Mouse (Mus musculus): ENCODE results near the gene Zscan22. TPM values are rescaled to one million over a fixed set of nuclear protein-coding genes. Genes with fewer than 3 reads are reported as not detected.
A peak's percentile ranks its signal among the peaks of the same experiment; 100 is the strongest.
"Not testable (repeated sequence)": the region's sequence is repeated elsewhere in the genome, so short reads cannot be mapped to it uniquely, and the experiment has no call there.

Gene Zscan22
- polyA plus RNA-seq, 1 experiment from 2014 or later: 14.1 TPM

- Histone ChIP-seq H3K36me3 (ENCODE audit: control insufficient read depth, insufficient read depth, low read length) (peaks cover 38% of the 10 kb centered on the region), H3K9ac (ENCODE audit: low read length) (peak within 1 kb of the TSS; percentile 93), H3K4me2 (ENCODE audit: low read depth, low read length) (peak within 1 kb of the TSS; percentile 98), H3K27ac (ENCODE audit: low read length) (peak within 1 kb of the TSS; percentile 97), H3K9me3 (replicated peaks; ENCODE audit: control insufficient read depth, low read length) (no peaks in the 10 kb centered on the region), H3K4me1 (ENCODE audit: control insufficient read depth, insufficient read depth, low read length) (peaks cover 16% of the 10 kb centered on the region), H3K27me3 (ENCODE audit: control insufficient read depth, insufficient read depth, low read length) (no peaks in the 10 kb centered on the region), H3K4me3 (replicated peaks; ENCODE audit: low read length) (peak within 1 kb of the TSS; percentile 89)
- WGBS: under 1% methylated on average over 55 of the region's 55 CpGs
- peak; percentile 98 for ATAC-seq (ENCODE audit: insufficient read depth, low FRiP score)
These were observed 24.3 kb downstream of the Zscan22 start, which contains the start of gene Rps5 for GRCm38 (mm10) chr7:12921705-12922465. Rps5 (plus strand) TSS chr7:12922290.

GRCm38 (mm10) chr7:12922729-12923128, 25.1 kb downstream of the Zscan22 start:
- Histone ChIP-seq H3K27me3 (ENCODE audit: control insufficient read depth, insufficient read depth, low read length) (no peaks in the 10 kb centered on the region), H3K4me3 (replicated peaks; ENCODE audit: low read length) (peak overlapping the region; percentile 89), H3K9ac (ENCODE audit: low read length) (peak overlapping the region; percentile 92), H3K4me2 (ENCODE audit: low read depth, low read length) (peak overlapping the region; percentile 98), H3K36me3 (ENCODE audit: control insufficient read depth, insufficient read depth, low read length) (peaks cover 39% of the 10 kb centered on the region), H3K9me3 (replicated peaks; ENCODE audit: control insufficient read depth, low read length) (no peaks in the 10 kb centered on the region), H3K27ac (ENCODE audit: low read length) (peak overlapping the region; percentile 46), H3K4me1 (ENCODE audit: control insufficient read depth, insufficient read depth, low read length) (peaks cover 23% of the 10 kb centered on the region)
- 1% methylated on average over 8 of the region's 8 CpGs for WGBS
- ATAC-seq (ENCODE audit: insufficient read depth, low FRiP score): no peak

DNA sequence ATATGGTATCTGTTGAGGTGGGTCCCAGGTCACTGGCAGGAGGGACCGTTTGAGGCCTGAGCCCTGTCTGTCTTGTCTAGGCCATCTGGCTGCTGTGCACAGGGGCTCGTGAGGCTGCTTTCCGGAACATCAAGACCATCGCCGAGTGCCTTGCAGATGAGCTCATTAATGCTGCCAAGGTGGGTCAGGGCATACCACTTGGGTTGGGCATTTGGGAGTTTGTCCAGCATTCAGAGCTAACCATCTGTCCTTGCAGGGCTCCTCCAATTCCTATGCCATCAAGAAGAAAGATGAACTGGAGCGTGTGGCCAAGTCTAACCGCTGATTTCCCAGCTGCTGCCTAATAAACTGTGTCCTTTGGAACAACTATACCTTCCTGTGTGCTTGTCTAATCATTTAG, 28.7 kb downstream of the Zscan22 start:
- no peak for ATAC-seq (ENCODE audit: insufficient read depth, low FRiP score)
- Histone ChIP-seq H3K4me1 (ENCODE audit: control insufficient read depth, insufficient read depth, low read length) (peaks cover 26% of the 10 kb centered on the region), H3K4me2 (ENCODE audit: low read depth, low read length) (no peak overlapping the region), H3K27ac (ENCODE audit: low read length) (no peak overlapping the region; the same call in 1 of the 2 replicates), H3K9ac (ENCODE audit: low read length) (no peak overlapping the region), H3K4me3 (replicated peaks; ENCODE audit: low read length) (no peak overlapping the region), H3K27me3 (ENCODE audit: control insufficient read depth, insufficient read depth, low read length) (no peaks in the 10 kb centered on the region), H3K9me3 (replicated peaks; ENCODE audit: control insufficient read depth, low read length) (no peaks in the 10 kb centered on the region), H3K36me3 (ENCODE audit: control insufficient read depth, insufficient read depth, low read length) (peaks cover 39% of the 10 kb centered on the region)
- 80% methylated on average over 7 of the region's 7 CpGs for WGBS

DNA sequence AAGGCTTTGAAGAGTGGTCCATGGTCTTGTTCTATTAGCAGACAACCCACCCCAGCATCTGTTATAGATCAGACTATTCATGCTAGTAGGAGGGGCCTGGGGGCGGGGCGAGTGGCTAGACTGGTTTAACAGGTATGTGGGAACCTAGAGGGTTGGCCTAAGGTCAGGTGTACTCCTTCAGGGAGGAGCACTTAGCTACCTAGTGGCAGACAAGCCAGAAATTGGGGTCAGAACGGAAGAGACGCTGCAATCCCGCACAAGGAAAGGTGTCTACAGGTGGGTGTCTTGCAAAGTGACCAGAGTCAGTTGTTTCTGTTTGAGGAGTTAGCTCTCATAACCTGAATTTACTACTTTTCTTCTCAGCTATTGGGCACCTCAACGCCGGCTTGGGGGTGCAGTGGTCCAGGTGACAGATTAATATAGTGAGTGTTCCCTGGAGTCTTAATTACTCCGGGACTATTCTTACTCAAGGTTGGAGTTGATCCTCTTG, 29.6 kb downstream of the Zscan22 start, which contains the start of gene Rnf225:
TSS of gene Rnf225 (plus strand) at position 226 of the 490 bp plus-strand sequence.
- Histone ChIP-seq H3K9ac (ENCODE audit: low read length) (peak within 1 kb of the TSS; percentile 70), H3K4me2 (ENCODE audit: low read depth, low read length) (peak within 1 kb of the TSS; percentile 72), H3K9me3 (replicated peaks; ENCODE audit: control insufficient read depth, low read length) (no peaks in the 10 kb centered on the region), H3K27ac (ENCODE audit: low read length) (peak within 1 kb of the TSS; percentile 63), H3K4me3 (replicated peaks; ENCODE audit: low read length) (peak within 1 kb of the TSS; percentile 45), H3K36me3 (ENCODE audit: control insufficient read depth, insufficient read depth, low read length) (peaks cover 39% of the 10 kb centered on the region), H3K4me1 (ENCODE audit: control insufficient read depth, insufficient read depth, low read length) (peaks cover 26% of the 10 kb centered on the region), H3K27me3 (ENCODE audit: control insufficient read depth, insufficient read depth, low read length) (no peaks in the 10 kb centered on the region)
- peak; percentile 83 for ATAC-seq (ENCODE audit: insufficient read depth, low FRiP score)
- 23% methylated on average over 8 of the region's 8 CpGs for WGBS

DNA sequence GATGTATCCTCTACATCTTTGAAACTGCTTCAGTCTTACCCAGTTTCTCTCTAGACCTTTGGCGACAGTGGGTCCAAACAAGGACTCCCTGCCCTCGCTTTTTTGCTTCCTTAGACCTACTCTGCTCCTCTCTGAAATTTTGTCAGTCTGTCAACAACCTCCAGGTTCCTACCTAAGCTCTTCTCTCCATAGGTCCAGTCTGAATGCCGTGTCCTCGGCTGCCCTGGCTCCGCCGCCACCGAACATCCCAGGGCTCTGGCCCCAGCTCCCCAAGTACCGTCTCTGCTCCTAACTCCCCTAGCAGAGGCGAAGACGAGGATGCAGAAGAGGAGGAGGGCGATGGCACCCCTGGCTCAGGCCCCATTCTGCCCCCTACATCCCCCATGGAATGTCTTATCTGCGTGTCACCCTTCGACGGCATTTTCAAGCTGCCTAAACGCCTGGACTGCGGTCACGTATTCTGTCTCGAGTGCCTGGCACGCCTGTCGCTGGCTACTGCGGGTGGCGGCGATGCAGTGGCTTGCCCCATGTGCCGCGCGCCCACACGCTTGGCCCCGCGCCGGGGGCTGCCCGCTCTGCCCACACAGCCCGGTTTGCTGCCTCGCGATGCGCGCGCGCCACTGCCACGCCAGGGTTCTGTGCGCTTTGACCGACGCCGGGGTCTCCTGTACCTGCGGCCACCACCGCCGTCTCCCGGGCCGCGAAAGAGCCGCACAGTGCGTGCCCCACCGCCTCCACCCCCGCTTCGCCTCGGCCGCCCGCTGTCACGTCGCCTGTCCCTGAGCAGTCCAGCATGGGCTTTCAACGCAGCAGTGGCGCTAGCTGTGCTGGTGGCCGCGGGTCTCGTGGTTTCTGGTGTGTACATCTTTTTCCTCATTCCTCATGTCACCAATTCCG, 30.3 kb downstream of the Zscan22 start:
- peak overlapping the region; percentile 70 for H3K9ac ChIP-seq (ENCODE audit: low read length)
- peak overlapping the region; percentile 72 for H3K4me2 ChIP-seq (ENCODE audit: low read depth, low read length)
- H3K27me3 ChIP-seq (ENCODE audit: control insufficient read depth, insufficient read depth, low read length): no peaks in the 10 kb centered on the region
- 6% methylated on average over 65 of the region's 65 CpGs for WGBS
- peak overlapping the region; percentile 44; the same call in 1 of the 2 replicates for H3K27ac ChIP-seq (ENCODE audit: low read length)
- H3K9me3 ChIP-seq (replicated peaks; ENCODE audit: control insufficient read depth, low read length): no peaks in the 10 kb centered on the region
- H3K4me3 ChIP-seq (replicated peaks; ENCODE audit: low read length): peak overlapping the region; percentile 45
- peaks cover 39% of the 10 kb centered on the region for H3K36me3 ChIP-seq (ENCODE audit: control insufficient read depth, insufficient read depth, low read length)
- peaks cover 24% of the 10 kb centered on the region for H3K4me1 ChIP-seq (ENCODE audit: control insufficient read depth, insufficient read depth, low read length)
- ATAC-seq (ENCODE audit: insufficient read depth, low FRiP score): peak; percentile 19; the same call in 1 of the 2 replicates

GRCm38 (mm10) chr7:12933615-12934140, 36.1 kb downstream of the Zscan22 start:
- Histone ChIP-seq H3K27ac (ENCODE audit: low read length) (no peak overlapping the region), H3K27me3 (ENCODE audit: control insufficient read depth, insufficient read depth, low read length) (no peaks in the 10 kb centered on the region), H3K4me3 (replicated peaks; ENCODE audit: low read length) (no peak overlapping the region), H3K9ac (ENCODE audit: low read length) (no peak overlapping the region), H3K4me1 (ENCODE audit: control insufficient read depth, insufficient read depth, low read length) (no peaks in the 10 kb centered on the region), H3K36me3 (ENCODE audit: control insufficient read depth, insufficient read depth, low read length) (no peaks in the 10 kb centered on the region), H3K9me3 (replicated peaks; ENCODE audit: control insufficient read depth, low read length) (no peaks in the 10 kb centered on the region), H3K4me2 (ENCODE audit: low read depth, low read length) (no peak overlapping the region)
- no peak for ATAC-seq (ENCODE audit: insufficient read depth, low FRiP score)
- 77% methylated on average over 4 of the region's 4 CpGs for WGBS

GRCm38 (mm10) chr7:12934808-12935207, 37.2 kb downstream of the Zscan22 start:
- no peaks in the 10 kb centered on the region for H3K9me3 ChIP-seq (replicated peaks; ENCODE audit: control insufficient read depth, low read length)
- H3K4me2 ChIP-seq (ENCODE audit: low read depth, low read length): no peak overlapping the region
- no peaks in the 10 kb centered on the region for H3K27me3 ChIP-seq (ENCODE audit: control insufficient read depth, insufficient read depth, low read length)
- no peaks in the 10 kb centered on the region for H3K36me3 ChIP-seq (ENCODE audit: control insufficient read depth, insufficient read depth, low read length)
- no peak overlapping the region for H3K27ac ChIP-seq (ENCODE audit: low read length)
- ATAC-seq (ENCODE audit: insufficient read depth, low FRiP score): no peak
- WGBS: 75% methylated on average over 3 of the region's 3 CpGs
- H3K9ac ChIP-seq (ENCODE audit: low read length): no peak overlapping the region
- H3K4me3 ChIP-seq (replicated peaks; ENCODE audit: low read length): no peak overlapping the region
- no peaks in the 10 kb centered on the region for H3K4me1 ChIP-seq (ENCODE audit: control insufficient read depth, insufficient read depth, low read length)

DNA sequence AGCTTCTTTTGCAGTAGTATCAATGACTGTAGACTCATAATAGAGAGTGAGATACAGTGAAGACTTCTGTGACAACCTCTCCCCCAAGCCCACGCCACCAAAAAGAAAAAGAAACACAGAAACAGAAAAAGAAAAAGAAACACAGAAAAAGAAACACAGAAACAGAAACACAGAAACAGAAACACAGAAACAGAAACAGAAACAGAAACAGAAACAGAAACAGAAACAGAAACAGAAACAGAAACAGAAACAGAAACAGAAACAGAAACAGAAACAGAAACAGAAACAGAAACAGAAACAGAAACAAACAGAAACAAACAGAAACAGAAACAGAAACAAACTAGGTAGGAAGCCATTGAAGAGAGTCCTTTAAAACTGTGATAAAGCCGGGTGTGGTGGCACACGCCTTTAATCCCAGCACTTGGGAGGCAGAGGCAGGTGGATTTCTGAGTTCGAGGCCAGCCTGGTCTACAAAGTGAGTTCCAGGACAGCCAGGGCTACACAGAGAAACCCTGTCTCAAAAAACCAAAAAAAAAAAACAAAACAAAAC, 39.7 kb downstream of the Zscan22 start:
- not testable (repeated sequence) for H3K9me3 ChIP-seq (replicated peaks; ENCODE audit: control insufficient read depth, low read length); ATAC-seq (ENCODE audit: insufficient read depth, low FRiP score)
- 79% methylated on average over 3 of the region's 4 CpGs for WGBS

More for the DNA sequence above, 39.7 kb downstream of the Zscan22 start:
- not testable (repeated sequence) for H3K4me2 ChIP-seq (ENCODE audit: low read depth, low read length); H3K27me3 ChIP-seq (ENCODE audit: control insufficient read depth, insufficient read depth, low read length); H3K4me1 ChIP-seq (ENCODE audit: control insufficient read depth, insufficient read depth, low read length); H3K4me3 ChIP-seq (replicated peaks; ENCODE audit: low read length); H3K36me3 ChIP-seq (ENCODE audit: control insufficient read depth, insufficient read depth, low read length); H3K9ac ChIP-seq (ENCODE audit: low read length); H3K27ac ChIP-seq (ENCODE audit: low read length)
